In the genomic region with DNA sequence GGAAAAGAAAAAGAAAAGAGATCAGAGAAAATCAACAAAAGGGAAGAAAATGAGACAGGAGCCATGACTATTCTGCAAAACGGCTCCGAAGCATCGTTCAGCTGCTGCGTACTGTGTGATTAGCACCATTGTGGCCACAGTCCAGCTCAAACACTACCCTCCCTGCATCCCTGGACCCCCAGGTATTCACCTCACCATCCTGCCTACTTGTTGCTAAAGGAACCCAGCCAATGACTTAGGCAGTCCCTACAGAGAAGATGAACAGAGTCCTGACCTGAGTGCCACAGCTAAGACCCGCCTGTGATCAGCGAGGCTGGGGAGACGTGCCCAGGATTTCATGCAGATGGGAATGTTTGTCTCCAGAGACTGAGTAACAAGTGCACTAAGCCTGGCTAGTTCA, we compare ENCODE assay signal across 32 mouse cellular contexts. TPM values are rescaled to one million over a fixed set of nuclear protein-coding genes. Genes with fewer than 3 reads are reported as not detected.
DNase-seq lines count a peak whose midpoint lies in the region; ATAC-seq and TF ChIP-seq lines count a peak whose summit lies in the region.
"Had no signal": no experiment of that assay in that cellular context is flagged by ENCODE, and none has a peak within 500 bp of the region (broad histone marks: within the 10 kb centered on the region; RNA-seq: fewer than 3 reads in every experiment).

No protein-coding gene starts in this region.

- no peaks in the 10 kb centered on the region for H3K4me1 ChIP-seq in forebrain, embryonic 15.5 days
- H3K4me1 ChIP-seq: embryonic facial prominence, embryonic 10.5 days; embryonic facial prominence, embryonic 15.5 days; forebrain, embryonic 12.5 days; heart, embryonic 15.5 days; hindbrain, embryonic 10.5 days; hindbrain, embryonic 15.5 days; kidney, embryonic 15.5 days had no signal

- peak; percentile 4 to 5 for DNase-seq in heart, postnatal 10 days
- DNase-seq in heart, postnatal 25 days (ENCODE audit: low spot score) = no peak
- DNase-seq in urinary bladder, adult 18-20 months (ENCODE audit: low spot score in 2 of 2) = peak; percentile 6 to 41
- no peak for DNase-seq in urinary bladder, postnatal 4 days (ENCODE audit: low spot score in 2 of 2)
- peak; percentile 47 for DNase-seq in gastrocnemius, adult 2 months
- DNase-seq in gastrocnemius, postnatal 25 days = peak; percentile 35
- DNase-seq: adrenal gland, postnatal 36 days; B cell, adult 2 months; cerebellum, adult 8-10 months; cerebellum, postnatal 25 days; kidney, adult 11 months; kidney, postnatal 25 days; lung, embryonic 14.5 days; lung, postnatal 14 days; midbrain, embryonic 14.5 days; right cerebral cortex, postnatal 25 days; thymus, adult 18-20 months; thymus, postnatal 36 days had no signal

- H3K27ac ChIP-seq in gastrocnemius, adult 2 months = peak overlapping the region; percentile 79
- H3K27ac ChIP-seq in forebrain, embryonic 15.5 days (replicated peaks) = no peak overlapping the region
- H3K27ac ChIP-seq: embryonic facial prominence, embryonic 10.5 days; embryonic facial prominence, embryonic 15.5 days; forebrain, embryonic 12.5 days; heart, embryonic 15.5 days; hindbrain, embryonic 10.5 days; hindbrain, embryonic 15.5 days; kidney, embryonic 15.5 days; liver, embryonic 14.5 days had no signal

- no peaks in the 10 kb centered on the region for H3K9me3 ChIP-seq in forebrain, embryonic 15.5 days
- H3K9me3 ChIP-seq: embryonic facial prominence, embryonic 10.5 days; embryonic facial prominence, embryonic 15.5 days; forebrain, embryonic 12.5 days; heart, embryonic 15.5 days; hindbrain, embryonic 10.5 days; hindbrain, embryonic 15.5 days; kidney, embryonic 15.5 days had no signal

- H3K4me3 ChIP-seq in gastrocnemius, adult 2 months = no peak overlapping the region
- H3K4me3 ChIP-seq in forebrain, embryonic 15.5 days = no peak overlapping the region
- H3K4me3 ChIP-seq: embryonic facial prominence, embryonic 10.5 days; embryonic facial prominence, embryonic 15.5 days; forebrain, embryonic 12.5 days; heart, embryonic 15.5 days; hindbrain, embryonic 10.5 days; hindbrain, embryonic 15.5 days; kidney, embryonic 15.5 days had no signal

- no peaks in the 10 kb centered on the region for H3K27me3 ChIP-seq in forebrain, embryonic 15.5 days
- H3K27me3 ChIP-seq: embryonic facial prominence, embryonic 15.5 days; forebrain, embryonic 12.5 days; heart, embryonic 15.5 days; hindbrain, embryonic 15.5 days; kidney, embryonic 15.5 days had no signal

- no peak overlapping the region for H3K9ac ChIP-seq in forebrain, embryonic 15.5 days (replicated peaks)
- H3K9ac ChIP-seq: embryonic facial prominence, embryonic 15.5 days; forebrain, embryonic 12.5 days; heart, embryonic 15.5 days; hindbrain, embryonic 15.5 days; kidney, embryonic 15.5 days; liver, embryonic 14.5 days; lung, embryonic 14.5 days had no signal

- no peak overlapping the region for H3K4me2 ChIP-seq in forebrain, embryonic 15.5 days (replicated peaks)
- H3K4me2 ChIP-seq: embryonic facial prominence, embryonic 15.5 days; forebrain, embryonic 12.5 days; heart, embryonic 15.5 days; hindbrain, embryonic 15.5 days; kidney, embryonic 15.5 days; lung, embryonic 14.5 days had no signal

- 78% methylated on average over 7 of the region's 7 CpGs for WGBS in forebrain, embryonic 15.5 days

- no peak for ATAC-seq in forebrain, embryonic 15.5 days (replicated peaks)
- ATAC-seq: inflammation-experienced regulatory T-cells, adult 6 months had no signal

- no peak for TF ChIP-seq CTCF in gastrocnemius, adult 2 months (IDR thresholded peaks at IDR 0.05)

- intact Hi-C loops in heart, postnatal 10 days (cut with DNase I) = no loop called here
- intact Hi-C loops in heart, postnatal 25 days (cut with DNase I) = no loop called here
- intact Hi-C loops in gastrocnemius, adult 2 months (cut with DNase I) = no loop called here

- no peaks in the 10 kb centered on the region for H3K36me3 ChIP-seq in forebrain, embryonic 15.5 days
- H3K36me3 ChIP-seq: embryonic facial prominence, embryonic 10.5 days; embryonic facial prominence, embryonic 15.5 days; forebrain, embryonic 12.5 days; heart, embryonic 15.5 days; hindbrain, embryonic 10.5 days; hindbrain, embryonic 15.5 days; kidney, embryonic 15.5 days had no signal

RNA-seq across cellular contexts. Expression of gene Gm765, which starts 35.4 kb away (rescaled TPM):
- total RNA-seq in heart, postnatal 10 days (2021) = not detected
- total RNA-seq in heart, postnatal 25 days (2021) = not detected
- total RNA-seq in gastrocnemius, adult 2 months (2021) = under 1 TPM; 0.10 to 0.22 TPM
- under 1 TPM; 0.20 to 0.51 TPM for total RNA-seq in gastrocnemius, postnatal 25 days (2021)
- not detected in 2 replicates for polyA plus RNA-seq in forebrain, embryonic 15.5 days (2015; fragmentation: Nextera tagmentation; extraction: Ambion mirVana)
- total RNA-seq: adrenal gland, postnatal 36 days; granulocyte monocyte progenitor cell, adult 5-6 weeks; layer of hippocampus, postnatal 25 days; monocyte, adult 5-6 weeks had no signal
- polyA plus RNA-seq: embryonic facial prominence, embryonic 10.5 days; forebrain, embryonic 12.5 days; heart, embryonic 15.5 days; hindbrain, embryonic 10.5 days; kidney, embryonic 15.5 days; liver, embryonic 14.5 days; lung, embryonic 14.5 days; midbrain, embryonic 14.5 days; stomach, embryonic 16.5 days had no signal

Comparison
In these comparisons a context has a peak if more than half of its experiments do, and no peak if none do; other contexts are left out.
1. DNase-seq: peak in heart, postnatal 10 days (2 of 2), urinary bladder, adult 18-20 months (2 of 2), gastrocnemius, adult 2 months (single experiment) and gastrocnemius, postnatal 25 days (single experiment); none in heart, postnatal 25 days (single experiment) and urinary bladder, postnatal 4 days (0 of 2).